Mouse (Mus musculus): ENCODE results near the gene Wasf2.

DNA sequence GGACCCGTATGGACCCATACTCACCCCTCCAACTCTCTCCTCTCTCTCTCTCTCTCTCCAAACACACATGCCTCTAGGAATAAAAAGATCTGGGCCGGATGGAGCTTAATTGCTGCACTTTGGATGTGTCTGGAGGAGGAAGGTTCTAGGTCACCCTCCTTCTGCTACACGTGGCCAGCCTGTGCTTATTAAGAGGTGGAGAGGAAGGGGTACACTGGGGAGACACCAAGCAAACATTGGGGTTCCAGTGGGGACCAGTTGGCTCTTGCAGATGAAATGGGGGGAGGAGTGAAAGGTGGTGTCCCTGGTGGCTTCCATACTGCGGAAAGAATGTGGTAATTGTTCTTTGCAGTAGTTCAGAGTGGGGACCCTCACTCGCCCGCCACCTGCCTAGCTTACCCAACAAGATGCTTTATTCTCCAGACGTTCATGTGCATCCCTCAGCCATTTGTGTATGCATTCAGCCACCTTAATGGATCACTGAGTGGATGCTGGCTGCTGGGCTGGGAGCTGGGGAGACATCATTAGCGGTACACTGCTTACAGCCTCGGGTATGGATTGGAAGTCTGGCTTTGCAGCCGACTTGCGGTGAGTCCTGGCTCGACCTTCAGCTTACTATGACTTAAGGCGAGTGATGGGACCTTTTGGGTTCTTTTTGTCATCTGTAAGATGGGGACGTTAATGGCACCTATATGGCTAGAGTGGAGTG lies 14.4 kb upstream of the Wasf2 start:
- TF ChIP-seq CTCF (IDR thresholded peaks at IDR 0.05; ENCODE audit: extremely low read depth, insufficient read length, insufficient replicate concordance, low read depth, low read length): no peak
- no peak for TF ChIP-seq POLR2A (IDR thresholded peaks at IDR 0.05; ENCODE audit: low read depth, low read length)

Data from small intestine, adult 2 months (tissue).